Mouse (Mus musculus) testis, adult 2 months (tissue): ENCODE results near the gene Gm20388.

Experiments used
- CTCF ChIP-seq: fragments of 200-500 bp; IDR thresholded peaks from 2 replicates; pipeline ENCODE4 v1.5.1; 2012; ENCODE audit warnings: low read depth, mild to moderate bottlenecking, inconsistent platforms, low read length, moderate library complexity; ENCODE audit not compliant: control insufficient read depth, insufficient read depth, insufficient replicate concordance
- POLR2A ChIP-seq: fragments of 200-500 bp; IDR thresholded peaks from 2 replicates; pipeline ENCODE4 v1.6.1; 2012; ENCODE audit warnings: low read depth, mild to moderate bottlenecking, inconsistent platforms, low read length, moderate library complexity; ENCODE audit not compliant: control insufficient read depth

- TF ChIP-seq POLR2A (no peak), CTCF (no peak)
Observed at GRCm38 (mm10) chr8:123211876-123212275, 3301.2 kb downstream of the Gm20388 start.
